Mouse (Mus musculus) ovary, adult 10 weeks (tissue): ENCODE data around the gene Cebpg. TPM values are rescaled to one million over a fixed set of nuclear protein-coding genes. Genes with fewer than 3 reads are reported as not detected.

Experiments used
- polyA plus RNA-seq: library from polyadenylated mRNA; stranded (reverse); fragments of 350-450 nt; fragmentation: Illumina TruSeq; extraction: RNeasy Lipid Tissue Mini Kit (QIAGEN cat#74804); gene quantifications from one replicate; pipeline ENCODE4 v1.2.3, GENCODE M21; 2014

Cebpg gene
- polyA plus RNA-seq: 67.5 TPM

GRCm38 (mm10) chr7:35056436-35056864 is at the start of gene Cebpg:
TSS of gene Cebpg (minus strand) at chr7:35056573.

Other genes with a start within 250 kb of the Cebpg start
- gene Chst8, start 243.9 kb downstream of the Cebpg start, polyA plus RNA-seq: 0.43 TPM
- 9.1 TPM for gene Pepd, start 144.2 kb downstream of the Cebpg start, polyA plus RNA-seq
- 16.8 TPM for gene Cebpa, start 62.7 kb upstream of the Cebpg start, polyA plus RNA-seq
- gene Slc7a10, start 129.8 kb upstream of the Cebpg start, polyA plus RNA-seq: not detected
- 0.20 TPM for gene Lrp3, start 158.9 kb upstream of the Cebpg start, polyA plus RNA-seq